Mouse (Mus musculus) midbrain, embryonic 15.5 days (tissue): ENCODE measurements around the gene Slc26a9. TPM values are rescaled to one million over a fixed set of nuclear protein-coding genes. Genes with fewer than 3 reads are reported as not detected.

Experiments
- ATAC-seq: fragments of 200-750 bp; cut with Nextera tagmentation; replicated peaks from 2 replicates; pipeline ENCODE4 v1.8.0; 2017; ENCODE audit warnings: moderate TSS enrichment
- H3K27ac ChIP-seq: fragments of 300-500 bp; sonication (generic); 2 replicates; pipeline ENCODE4 v1.5.1; 2015; ENCODE audit warnings: mild to moderate bottlenecking, inconsistent platforms
- H3K27me3 ChIP-seq: fragments of 300-500 bp; sonication (generic); replicated peaks from 2 replicates; pipeline ENCODE4 v1.6.1; 2015; ENCODE audit warnings: inconsistent platforms
- H3K36me3 ChIP-seq: fragments of 300-500 bp; sonication (generic); replicated peaks from 2 replicates; pipeline ENCODE4 v1.6.1; 2015; ENCODE audit warnings: inconsistent platforms
- H3K4me1 ChIP-seq: fragments of 300-500 bp; sonication (generic); 2 replicates; pipeline ENCODE4 v1.6.1; 2015; ENCODE audit warnings: inconsistent platforms
- H3K4me2 ChIP-seq: fragments of 300-500 bp; sonication (generic); 2 replicates; pipeline ENCODE4 v1.6.1; 2015; ENCODE audit warnings: inconsistent platforms, mild to moderate bottlenecking, moderate library complexity
- H3K4me3 ChIP-seq: fragments of 300-500 bp; sonication (generic); 2 replicates; pipeline ENCODE4 v1.5.1; 2015; ENCODE audit warnings: mild to moderate bottlenecking, inconsistent platforms
- H3K9ac ChIP-seq: fragments of 300-500 bp; sonication (generic); 2 replicates; pipeline ENCODE4 v1.6.1; 2015; ENCODE audit warnings: mild to moderate bottlenecking, inconsistent platforms
- H3K9me3 ChIP-seq: fragments of 300-500 bp; sonication (generic); 2 replicates; pipeline ENCODE4 v1.6.1; 2016; ENCODE audit warnings: inconsistent platforms
- WGBS: fragments of 180-500 bp; shearing (Covaris S2); methylation state at CpG from one replicate; pipeline ENCODE4 v1.1.7; 2015; ENCODE audit warnings: mixed read lengths; 5-methylcytosine and 5-hydroxymethylcytosine counted together
- polyA plus RNA-seq: library from polyadenylated mRNA; unstranded; fragments of >200 nt; fragmentation: Nextera tagmentation; extraction: Ambion mirVana; gene quantifications from 2 replicates; pipeline ENCODE4 v1.2.1, GENCODE M21; 2015

Gene Slc26a9
- polyA plus RNA-seq, 1 experiment from 2014 or later, result 0.08 TPM

- 64% methylated on average over 9 of the region's 9 CpGs for WGBS
- no peak for ATAC-seq
- H3K9me3 ChIP-seq, result no peaks in the 10 kb centered on the region
Observed at GRCm38 (mm10) chr1:131759667-131760427, 16.0 kb downstream of the Slc26a9 start.

GRCm38 (mm10) chr1:131760428-131760820, 16.6 kb downstream of the Slc26a9 start:
- no peak overlapping the region for H3K4me2 ChIP-seq
- ATAC-seq, result no peak
- H3K9me3 ChIP-seq, result no peaks in the 10 kb centered on the region
- no peaks in the 10 kb centered on the region for H3K4me1 ChIP-seq
- no peak overlapping the region for H3K27ac ChIP-seq
- no peaks in the 10 kb centered on the region for H3K27me3 ChIP-seq
- H3K9ac ChIP-seq, result no peak overlapping the region
- 92% methylated on average over 3 of the region's 3 CpGs for WGBS
- H3K4me3 ChIP-seq, result no peak overlapping the region
- no peaks in the 10 kb centered on the region for H3K36me3 ChIP-seq

More at GRCm38 (mm10) chr1:131759667-131760427, 16.0 kb downstream of the Slc26a9 start:
- Histone ChIP-seq H3K9ac (no peak overlapping the region), H3K27ac (no peak overlapping the region), H3K4me2 (no peak overlapping the region), H3K4me1 (no peaks in the 10 kb centered on the region), H3K36me3 (no peaks in the 10 kb centered on the region), H3K4me3 (no peak overlapping the region), H3K27me3 (no peaks in the 10 kb centered on the region)

GRCm38 (mm10) chr1:131761079-131761831, 17.4 kb downstream of the Slc26a9 start:
- Histone ChIP-seq H3K27ac (no peak overlapping the region), H3K4me1 (peaks cover 3% of the 10 kb centered on the region; the same call in 1 of the 2 replicates), H3K9ac (no peak overlapping the region), H3K36me3 (no peaks in the 10 kb centered on the region), H3K4me3 (no peak overlapping the region), H3K4me2 (no peak overlapping the region), H3K9me3 (no peaks in the 10 kb centered on the region), H3K27me3 (no peaks in the 10 kb centered on the region)
- ATAC-seq, result no peak
- WGBS, result 89% methylated on average over 13 of the region's 13 CpGs

DNA sequence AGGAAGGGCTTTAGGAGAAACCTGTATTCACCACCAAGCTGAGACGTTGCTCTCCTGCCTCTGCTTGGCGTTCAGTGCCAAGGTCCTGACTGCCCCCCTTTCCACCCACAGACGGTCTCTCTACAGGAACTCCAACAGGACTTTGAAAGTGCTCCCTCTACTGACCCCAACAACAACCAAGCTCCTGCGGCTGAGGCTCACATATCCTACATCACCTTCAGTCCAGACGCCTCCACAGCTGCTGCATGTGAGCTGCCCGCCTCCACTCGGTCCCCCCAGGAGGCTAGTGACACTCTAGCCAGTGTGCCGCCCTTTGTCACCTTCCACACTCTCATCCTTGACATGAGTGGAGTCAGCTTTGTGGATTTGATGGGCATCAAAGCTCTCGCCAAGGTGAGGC, 19.9 kb downstream of the Slc26a9 start:
- Histone ChIP-seq H3K27me3 (no peaks in the 10 kb centered on the region), H3K27ac (no peak overlapping the region), H3K4me1 (peaks cover 3% of the 10 kb centered on the region; the same call in 1 of the 2 replicates), H3K36me3 (no peaks in the 10 kb centered on the region), H3K4me3 (no peak overlapping the region), H3K9ac (no peak overlapping the region), H3K9me3 (no peaks in the 10 kb centered on the region), H3K4me2 (no peak overlapping the region)
- no peak for ATAC-seq
- 61% methylated on average over 9 of the region's 9 CpGs for WGBS

DNA sequence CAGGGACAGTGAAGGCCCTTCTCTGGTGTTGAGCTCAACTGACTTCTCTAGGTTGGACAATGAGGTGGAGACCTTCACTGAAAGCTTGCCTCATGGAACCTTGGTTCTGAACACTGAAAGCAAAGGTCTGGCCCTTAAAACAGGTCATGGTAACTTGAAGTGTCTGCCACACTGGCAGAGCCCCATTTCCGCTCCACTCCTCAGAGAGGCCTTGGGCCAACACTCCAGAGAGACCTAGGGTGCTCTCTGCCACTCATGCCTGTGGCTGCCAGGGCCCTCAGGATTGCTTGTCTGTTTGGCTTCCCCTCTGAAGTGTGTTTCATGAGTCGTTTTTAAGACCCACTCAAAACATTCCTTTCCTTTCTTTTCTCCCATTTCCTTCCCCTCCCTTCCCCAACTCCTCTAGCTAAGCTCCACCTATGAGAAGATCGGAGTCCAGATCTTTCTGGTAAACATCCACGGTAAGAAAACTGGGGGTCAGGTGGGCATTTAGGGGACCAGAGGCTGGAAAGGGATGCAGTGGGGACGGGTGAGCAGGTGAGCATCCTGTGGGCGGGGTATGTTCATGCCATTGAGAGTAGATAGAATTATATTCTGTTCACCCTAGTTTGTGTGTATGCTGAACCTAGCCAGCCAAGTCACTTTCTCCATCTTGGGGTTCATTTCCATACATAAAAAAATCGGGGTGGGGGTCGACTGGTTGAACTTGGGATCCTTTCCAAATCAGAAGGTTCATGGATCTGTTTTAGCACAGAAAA, 20.9 kb downstream of the Slc26a9 start:
- Histone ChIP-seq H3K4me3 (no peak overlapping the region), H3K4me2 (no peak overlapping the region), H3K36me3 (no peaks in the 10 kb centered on the region), H3K9me3 (no peaks in the 10 kb centered on the region), H3K9ac (no peak overlapping the region), H3K27me3 (no peaks in the 10 kb centered on the region), H3K4me1 (peaks cover 3% of the 10 kb centered on the region; the same call in 1 of the 2 replicates), H3K27ac (no peak overlapping the region)
- no peak for ATAC-seq
- 67% methylated on average over 8 of the region's 8 CpGs for WGBS

- Histone ChIP-seq H3K27ac (no peak overlapping the region), H3K9me3 (no peaks in the 10 kb centered on the region), H3K27me3 (no peaks in the 10 kb centered on the region), H3K4me1 (peaks cover 3% of the 10 kb centered on the region; the same call in 1 of the 2 replicates), H3K36me3 (no peaks in the 10 kb centered on the region), H3K4me3 (no peak overlapping the region), H3K4me2 (peak overlapping the region; percentile 32; the same call in 1 of the 2 replicates), H3K9ac (no peak overlapping the region)
- 16% methylated on average over 11 of the region's 11 CpGs for WGBS
- ATAC-seq, result peak; percentile 65; the same call in 1 of the 2 replicates
Observed at GRCm38 (mm10) chr1:131765357-131766001, 21.7 kb downstream of the Slc26a9 start.

GRCm38 (mm10) chr1:131769296-131769695, 25.5 kb downstream of the Slc26a9 start:
- Histone ChIP-seq H3K9me3 (no peaks in the 10 kb centered on the region), H3K36me3 (no peaks in the 10 kb centered on the region), H3K4me3 (no peak overlapping the region), H3K9ac (no peak overlapping the region), H3K27ac (no peak overlapping the region), H3K4me2 (no peak overlapping the region), H3K27me3 (no peaks in the 10 kb centered on the region), H3K4me1 (peaks cover 7% of the 10 kb centered on the region; the same call in 1 of the 2 replicates)
- no peak for ATAC-seq
- WGBS, result 86% methylated on average over 3 of the region's 3 CpGs

DNA sequence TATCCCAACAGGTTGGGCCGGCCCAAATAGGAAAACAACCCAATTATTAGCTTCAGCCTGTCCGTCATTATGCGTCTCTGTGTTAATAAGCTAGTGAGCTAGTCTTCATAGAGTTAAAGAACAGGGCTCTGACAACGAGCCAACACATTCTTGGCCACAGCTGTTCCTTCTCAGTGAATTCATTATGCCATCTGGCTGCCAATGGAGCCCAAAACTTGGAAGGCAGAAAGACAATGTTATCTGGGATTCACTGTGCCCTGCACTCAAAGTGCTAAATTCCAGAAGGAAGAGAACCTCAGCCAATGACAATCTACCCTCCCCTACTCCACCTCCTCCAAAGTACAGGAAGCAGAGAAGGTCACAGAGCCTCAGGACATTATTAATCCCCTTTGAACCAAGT, 26.8 kb downstream of the Slc26a9 start:
- Histone ChIP-seq H3K27me3 (no peaks in the 10 kb centered on the region), H3K4me2 (no peak overlapping the region), H3K9me3 (no peaks in the 10 kb centered on the region), H3K9ac (no peak overlapping the region), H3K4me3 (no peak overlapping the region), H3K27ac (no peak overlapping the region), H3K4me1 (peaks cover 7% of the 10 kb centered on the region; the same call in 1 of the 2 replicates), H3K36me3 (no peaks in the 10 kb centered on the region)
- WGBS, result 61% methylated on average over 4 of the region's 4 CpGs
- 0 out of 2 replicates have a peak, but pooled peaks have one; percentile 24 for ATAC-seq

GRCm38 (mm10) chr1:131771440-131771839, 27.6 kb downstream of the Slc26a9 start:
- peaks cover 4% of the 10 kb centered on the region; the same call in 1 of the 2 replicates for H3K4me1 ChIP-seq
- H3K27me3 ChIP-seq, result no peaks in the 10 kb centered on the region
- no peak overlapping the region for H3K9ac ChIP-seq
- H3K27ac ChIP-seq, result no peak overlapping the region
- no peak overlapping the region for H3K4me2 ChIP-seq
- no peak for ATAC-seq
- no peaks in the 10 kb centered on the region for H3K36me3 ChIP-seq
- no peaks in the 10 kb centered on the region for H3K9me3 ChIP-seq
- H3K4me3 ChIP-seq, result no peak overlapping the region

- Histone ChIP-seq H3K27ac (no peak overlapping the region), H3K36me3 (no peaks in the 10 kb centered on the region), H3K9me3 (no peaks in the 10 kb centered on the region), H3K4me3 (no peak overlapping the region), H3K9ac (no peak overlapping the region), H3K4me2 (no peak overlapping the region), H3K4me1 (peaks cover 8% of the 10 kb centered on the region; the same call in 1 of the 2 replicates), H3K27me3 (0 out of 2 replicates have a peak, but pooled peaks cover 4% of the 10 kb centered on the region)
- WGBS, result 23% methylated on average over 3 of the region's 3 CpGs
- no peak for ATAC-seq
Observed at GRCm38 (mm10) chr1:131794591-131794990, 50.8 kb downstream of the Slc26a9 start.

DNA sequence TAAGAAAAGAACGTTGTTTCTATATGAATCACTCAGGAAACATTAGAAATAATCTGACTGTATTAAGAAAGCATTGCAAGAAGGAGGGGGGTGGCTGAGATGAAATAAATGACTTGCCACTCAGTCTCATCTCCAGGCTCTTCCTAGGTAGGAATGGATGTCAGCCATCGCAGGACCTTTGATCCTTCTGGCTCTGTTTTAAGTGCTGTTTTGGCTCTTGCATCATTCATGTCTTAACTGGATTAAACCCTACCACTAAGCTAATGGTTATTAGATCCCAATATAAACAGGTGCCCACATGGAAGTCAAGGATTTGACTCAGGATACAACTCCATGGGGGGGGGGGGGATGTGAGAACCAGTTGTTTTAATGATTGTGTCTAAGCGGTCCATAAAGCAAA, 51.3 kb downstream of the Slc26a9 start:
- Histone ChIP-seq H3K4me3 (no peak overlapping the region), H3K9ac (no peak overlapping the region), H3K27ac (no peak overlapping the region), H3K27me3 (0 out of 2 replicates have a peak, but pooled peaks cover 4% of the 10 kb centered on the region), H3K9me3 (no peaks in the 10 kb centered on the region), H3K4me2 (no peak overlapping the region), H3K4me1 (peaks cover 8% of the 10 kb centered on the region; the same call in 1 of the 2 replicates), H3K36me3 (no peaks in the 10 kb centered on the region)
- no peak for ATAC-seq
- WGBS, result 88% methylated on average over 3 of the region's 3 CpGs
